13 mouse cellular contexts compared by ENCODE assay signal in the genomic region with DNA sequence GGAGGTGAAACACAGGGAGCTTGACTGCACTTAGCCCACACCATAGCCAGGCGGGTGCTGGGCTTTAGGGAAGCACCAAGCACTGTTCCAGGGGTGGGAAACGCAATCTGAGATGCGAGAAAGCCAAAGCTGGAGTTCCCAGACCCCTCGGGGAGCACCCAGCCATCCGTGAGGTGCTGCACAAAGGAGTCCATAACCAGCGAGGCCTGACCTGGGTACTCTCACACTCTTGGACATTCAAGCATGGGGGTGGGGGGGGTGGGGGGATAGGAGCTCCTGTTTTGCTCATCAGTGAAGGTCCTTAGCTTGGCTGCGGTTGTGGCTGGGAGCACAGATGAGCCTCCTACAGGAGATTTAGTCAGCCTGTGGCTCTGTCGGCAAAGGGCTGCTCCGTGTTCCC.
"Had no signal": no experiment of that assay in that cellular context is flagged by ENCODE, and none has a peak within 500 bp of the region (broad histone marks: within the 10 kb centered on the region; RNA-seq: fewer than 3 reads in every experiment).

No protein-coding gene starts in this region.

- H3K36me3 ChIP-seq: midbrain, embryonic 10.5 days; midbrain, embryonic 12.5 days; neural tube, embryonic 12.5 days; stomach, embryonic 15.5 days had no signal

- H3K4me1 ChIP-seq: midbrain, embryonic 10.5 days; midbrain, embryonic 12.5 days; neural tube, embryonic 12.5 days; stomach, embryonic 15.5 days had no signal

- H3K4me2 ChIP-seq: lung, embryonic 14.5 days; midbrain, embryonic 12.5 days; neural tube, embryonic 12.5 days; stomach, embryonic 15.5 days had no signal

- DNase-seq: lung, adult 18-20 months; lung, embryonic 14.5 days; lung, postnatal 10 days; lung, postnatal 4 days; midbrain, embryonic 14.5 days; right cerebral cortex, postnatal 14 days; thymus, adult 2 months; thymus, postnatal 25 days; thymus, postnatal 4 days had no signal

- H3K9me3 ChIP-seq: midbrain, embryonic 12.5 days; neural tube, embryonic 12.5 days; stomach, embryonic 15.5 days had no signal

- H3K27ac ChIP-seq: midbrain, embryonic 10.5 days; midbrain, embryonic 12.5 days; neural tube, embryonic 12.5 days; stomach, embryonic 15.5 days had no signal

- H3K4me3 ChIP-seq: midbrain, embryonic 10.5 days; midbrain, embryonic 12.5 days; neural tube, embryonic 12.5 days; stomach, embryonic 15.5 days had no signal

- H3K27me3 ChIP-seq: midbrain, embryonic 12.5 days; neural tube, embryonic 12.5 days; stomach, embryonic 15.5 days had no signal

- H3K9ac ChIP-seq: lung, embryonic 14.5 days; midbrain, embryonic 12.5 days; neural tube, embryonic 12.5 days; stomach, embryonic 15.5 days had no signal
